Mouse (Mus musculus) regulatory T cell (primary cell): Measurements from ENCODE around the gene Clec16a.

Experiments used
- in situ Hi-C: fragments of 300-600 bp; cut with MboI, MseI; formaldehyde crosslinking; loops from one replicate; pipeline ENCODE4 v1.15.1; 2025; ENCODE audit warnings: high pct_unique_total_duplicates

Clec16a gene

GRCm38 (mm10) chr16:10639111-10639889 is 94.2 kb downstream of the Clec16a start:
- in situ Hi-C loops = loop anchor here (5.0 kb wide), 1 partner anchor 218 kb away; no protein-coding TSS in a partner anchor

GRCm38 (mm10) chr16:10640041-10640440 is 94.9 kb downstream of the Clec16a start:
- in situ Hi-C loops = loop anchor here (10.0 kb wide), 1 partner anchor 65 kb away; no protein-coding TSS in a partner anchor

GRCm38 (mm10) chr16:10641146-10641545 is 96.0 kb downstream of the Clec16a start:
- in situ Hi-C loops = loop anchor here (10.0 kb wide), 1 partner anchor 66 kb away; no protein-coding TSS in a partner anchor

- in situ Hi-C loops = loop anchor here (10.0 kb wide), 1 partner anchor 68 kb away; no protein-coding TSS in a partner anchor
Observed at GRCm38 (mm10) chr16:10642857-10643633, 97.9 kb downstream of the Clec16a start.

- in situ Hi-C loops = loop anchor here (10.0 kb wide), 1 partner anchor 69 kb away; no protein-coding TSS in a partner anchor
Observed at GRCm38 (mm10) chr16:10644238-10644637, 99.1 kb downstream of the Clec16a start.

GRCm38 (mm10) chr16:10644731-10645130 is 99.6 kb downstream of the Clec16a start:
- in situ Hi-C loops = loop anchor here (10.0 kb wide), 1 partner anchor 70 kb away; no protein-coding TSS in a partner anchor

- in situ Hi-C loops = no loop called here
Observed at GRCm38 (mm10) chr16:10651804-10652203, 106.7 kb downstream of the Clec16a start.

- in situ Hi-C loops = no loop called here
Observed at GRCm38 (mm10) chr16:10652935-10653334, 107.8 kb downstream of the Clec16a start.

- in situ Hi-C loops = no loop called here
Observed at GRCm38 (mm10) chr16:10655236-10655635, 110.1 kb downstream of the Clec16a start.

GRCm38 (mm10) chr16:10655926-10656325 is 110.8 kb downstream of the Clec16a start:
- in situ Hi-C loops = no loop called here

- in situ Hi-C loops = no loop called here
Observed at GRCm38 (mm10) chr16:10656461-10656860, 111.3 kb downstream of the Clec16a start.

- in situ Hi-C loops = no loop called here
Observed at GRCm38 (mm10) chr16:10656939-10657338, 111.8 kb downstream of the Clec16a start.

- in situ Hi-C loops = no loop called here
Observed at GRCm38 (mm10) chr16:10659211-10659610, 114.1 kb downstream of the Clec16a start.

GRCm38 (mm10) chr16:10660526-10660925 is 115.4 kb downstream of the Clec16a start:
- in situ Hi-C loops = loop anchor here (5.0 kb wide), 2 partner anchors 77 to 112 kb away; no protein-coding TSS in a partner anchor

- in situ Hi-C loops = loop anchor here (5.0 kb wide), 2 partner anchors 76 to 111 kb away; no protein-coding TSS in a partner anchor
Observed at GRCm38 (mm10) chr16:10661385-10661784, 116.2 kb downstream of the Clec16a start.

GRCm38 (mm10) chr16:10663890-10664731 is 119.0 kb downstream of the Clec16a start:
- in situ Hi-C loops = loop anchor here (5.0 kb wide), 2 partner anchors 73 to 108 kb away; no protein-coding TSS in a partner anchor

GRCm38 (mm10) chr16:10664921-10665894 is 120.1 kb downstream of the Clec16a start:
- in situ Hi-C loops = loop anchor here (5.0 kb wide), 2 partner anchors 72 to 107 kb away; no protein-coding TSS in a partner anchor

GRCm38 (mm10) chr16:10666766-10667165 is 121.6 kb downstream of the Clec16a start:
- in situ Hi-C loops = no loop called here

- in situ Hi-C loops = no loop called here
Observed at GRCm38 (mm10) chr16:10668453-10668852, 123.3 kb downstream of the Clec16a start.
